Mouse (Mus musculus): ENCODE measurements around the gene Zbtb49.

DNA sequence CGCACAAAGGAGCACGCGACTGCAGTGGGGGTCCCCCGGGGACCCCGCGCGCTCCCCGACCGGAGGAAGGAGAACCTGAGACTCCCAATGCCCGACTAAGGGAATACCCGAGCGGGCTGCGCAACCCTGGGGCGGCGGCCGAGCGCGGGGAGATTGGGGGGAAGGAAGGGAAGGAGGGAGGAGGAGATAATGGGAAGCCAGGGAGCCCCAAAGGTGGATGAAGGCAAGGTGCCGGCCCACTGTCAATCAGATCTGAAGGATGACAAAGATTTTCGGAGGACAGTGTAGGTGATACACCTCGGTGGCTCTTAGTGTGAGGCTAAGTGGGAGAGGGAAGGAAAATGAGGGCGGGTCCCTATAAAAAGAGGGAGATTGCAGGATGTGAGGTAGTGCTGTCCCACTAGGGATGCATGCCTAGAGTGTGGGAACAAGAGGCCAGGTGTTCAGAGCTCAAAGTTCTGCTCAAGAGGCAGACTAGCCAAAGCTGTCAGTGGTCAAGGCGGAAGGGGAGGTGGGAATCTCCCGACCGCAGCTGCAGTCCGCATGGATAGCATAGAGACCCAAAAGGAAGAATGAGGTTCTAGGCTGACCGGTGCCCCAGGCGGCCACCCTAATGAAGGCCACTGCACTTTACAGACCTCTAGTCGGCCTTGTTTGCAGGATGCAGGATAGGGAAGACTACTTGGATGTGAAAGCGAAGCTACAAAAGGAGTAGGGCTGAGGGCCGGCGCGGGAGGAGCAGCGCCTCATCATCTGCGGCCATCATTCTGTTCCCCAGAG lies 60.4 kb downstream of the Zbtb49 start, which contains the start of gene Nsg1:
- TF ChIP-seq CTCF (IDR thresholded peaks at IDR 0.05) (no peak), EP300 (IDR thresholded peaks at IDR 0.05) (no peak)

Measured in lung, postnatal 0 days (tissue).